Mouse (Mus musculus) CH12.LX (cell line): ENCODE measurements around the gene E130218I03Rik. TPM values are rescaled to one million over a fixed set of nuclear protein-coding genes. Genes with fewer than 3 reads are reported as not detected.

Experiments used
- DNase-seq: peaks from one replicate; pipeline ENCODE4 v3.0.0-alpha.2; 2013; ENCODE audit errors: extremely low read depth
- H3K27ac ChIP-seq: 2 replicates; pipeline ENCODE4 v1.5.1; 2012; ENCODE audit warnings: low read depth, mild to moderate bottlenecking, control low read depth, moderate library complexity; ENCODE audit not compliant: insufficient read depth
- H3K27me3 ChIP-seq: replicated peaks from 2 replicates; pipeline ENCODE3; 2012; ENCODE audit warnings: inconsistent platforms
- H3K36me3 ChIP-seq, 2 experiments: replicated peaks in 1 of 2; 2 replicates each; pipeline versions ENCODE3 to v1.6.1; 2012; ENCODE audit warnings: inconsistent platforms in 1 of 2, low read length in 1 of 2, mild to moderate bottlenecking in 1 of 2, mixed read lengths in 1 of 2, moderate library complexity in 1 of 2; ENCODE audit not compliant: control insufficient read depth in 1 of 2, insufficient read depth in 1 of 2
- H3K4me1 ChIP-seq, 2 experiments: 2 replicates each; pipeline ENCODE4 v1.6.1; 2012; ENCODE audit warnings: inconsistent platforms in 1 of 2, moderate library complexity in 1 of 2; ENCODE audit not compliant: insufficient read depth in 2 of 2, control insufficient read depth in 1 of 2
- H3K4me2 ChIP-seq: 2 replicates; pipeline ENCODE4 v1.6.1; 2012; ENCODE audit warnings: low read depth, mild to moderate bottlenecking, control low read depth; ENCODE audit not compliant: poor library complexity, insufficient read depth, severe bottlenecking
- H3K4me3 ChIP-seq, 3 experiments: fragments of 150-350 bp in 1 of 3; sonication (generic) in 1 of 3; replicated peaks in 1 of 3; 2 replicates each; pipeline versions ENCODE3 to v1.5.1; 2011 to 2012; ENCODE audit warnings: low read depth in 2 of 3, low read length in 2 of 3, mild to moderate bottlenecking in 2 of 3, moderate library complexity in 2 of 3, control low read depth in 1 of 3, improper control_type of control experiment in 1 of 3, inconsistent platforms in 1 of 3, mixed read lengths in 1 of 3; ENCODE audit not compliant: poor library complexity in 1 of 3
- H3K79me2 ChIP-seq: replicated peaks from 2 replicates; pipeline ENCODE4 v1.6.1; 2012; ENCODE audit warnings: mild to moderate bottlenecking, moderate library complexity; ENCODE audit not compliant: control insufficient read depth, poor library complexity, insufficient read depth, severe bottlenecking; ENCODE audit errors: extremely low read depth
- H3K9ac ChIP-seq: 2 replicates; pipeline ENCODE4 v1.6.1; 2012; ENCODE audit warnings: low read depth, mild to moderate bottlenecking, control low read depth, moderate library complexity; ENCODE audit not compliant: insufficient read depth
- H3K9me3 ChIP-seq: replicated peaks from 2 replicates; pipeline ENCODE3; 2012; ENCODE audit warnings: low read length, inconsistent platforms, mixed read lengths
- BHLHE40 ChIP-seq: IDR thresholded peaks from 2 replicates; pipeline ENCODE4 v1.6.1; 2011; ENCODE audit warnings: mild to moderate bottlenecking, low read depth, low read length, improper control_type of control experiment
- CHD1 ChIP-seq: IDR thresholded peaks from 2 replicates; pipeline ENCODE4 v1.6.1; 2012; ENCODE audit warnings: low read depth, low read length, improper control_type of control experiment, inconsistent platforms
- CHD2 ChIP-seq: IDR thresholded peaks from 2 replicates; pipeline ENCODE4 v1.6.1; 2011; ENCODE audit warnings: low read length, improper control_type of control experiment
- CTCF ChIP-seq, 2 experiments: IDR thresholded peaks in 1 of 2; conservative IDR thresholded peaks in 1 of 2; 2 replicates each; pipeline ENCODE4 v1.5.1; 2011 to 2012; ENCODE audit warnings: low read depth in 2 of 2, low read length in 2 of 2, improper control_type of control experiment in 1 of 2, inconsistent platforms in 1 of 2, mild to moderate bottlenecking in 1 of 2, moderate library complexity in 1 of 2
- E2F4 ChIP-seq: IDR thresholded peaks from 2 replicates; pipeline ENCODE4 v1.6.1; 2011; ENCODE audit warnings: low read depth, low read length, improper control_type of control experiment; ENCODE audit not compliant: insufficient replicate concordance
- ELF1 ChIP-seq: IDR thresholded peaks from 2 replicates; pipeline ENCODE4 v1.6.1; 2014; ENCODE audit warnings: low read depth, mild to moderate bottlenecking, inconsistent platforms, low read length, improper control_type of control experiment
- GABPA ChIP-seq: IDR thresholded peaks from 2 replicates; pipeline ENCODE4 v1.6.1; 2012; ENCODE audit warnings: low read depth, low read length, improper control_type of control experiment, inconsistent platforms; ENCODE audit not compliant: insufficient replicate concordance
- HCFC1 ChIP-seq: IDR thresholded peaks from 2 replicates; pipeline ENCODE4 v1.6.1; 2012; ENCODE audit warnings: low read depth, mild to moderate bottlenecking, inconsistent platforms, low read length, improper control_type of control experiment
- IRF4 ChIP-seq: IDR thresholded peaks from 2 replicates; pipeline ENCODE4 v1.6.1; 2014; ENCODE audit warnings: low read depth, mild to moderate bottlenecking, inconsistent platforms, low read length, improper control_type of control experiment
- JUN ChIP-seq: IDR thresholded peaks from 2 replicates; pipeline ENCODE4 v1.6.1; 2011; ENCODE audit warnings: low read depth, mild to moderate bottlenecking, low read length, improper control_type of control experiment, moderate library complexity; ENCODE audit not compliant: insufficient read depth
- JUND ChIP-seq: conservative IDR thresholded peaks from 2 replicates; pipeline ENCODE4 v1.6.1; 2011; ENCODE audit warnings: low read depth, low read length, improper control_type of control experiment
- NELFE ChIP-seq: IDR thresholded peaks from 2 replicates; pipeline ENCODE4 v1.6.1; 2011; ENCODE audit warnings: low read depth, low read length, improper control_type of control experiment
- POLR2A ChIP-seq: IDR thresholded peaks from 2 replicates; pipeline ENCODE4 v1.6.1; 2011; ENCODE audit warnings: low read depth, mild to moderate bottlenecking, improper control_type of control experiment, low read length
- POLR2AphosphoS2 ChIP-seq: IDR thresholded peaks from 2 replicates; pipeline ENCODE4 v1.6.1; 2011; ENCODE audit warnings: low read depth, low read length, improper control_type of control experiment
- TBP ChIP-seq: conservative IDR thresholded peaks from 2 replicates; pipeline ENCODE4 v1.6.1; 2011; ENCODE audit warnings: low read depth, low read length, improper control_type of control experiment
- TCF12 ChIP-seq: IDR thresholded peaks from 2 replicates; pipeline ENCODE4 v1.6.1; 2014; ENCODE audit warnings: low read depth, mild to moderate bottlenecking, inconsistent platforms, low read length, improper control_type of control experiment
- USF1 ChIP-seq: IDR thresholded peaks from 2 replicates; pipeline ENCODE4 v1.6.1; 2014; ENCODE audit warnings: low read depth, mild to moderate bottlenecking, inconsistent platforms, low read length, improper control_type of control experiment
- USF2 ChIP-seq: conservative IDR thresholded peaks from 2 replicates; pipeline ENCODE4 v1.6.1; 2011; ENCODE audit warnings: low read depth, low read length, improper control_type of control experiment
- ZKSCAN1 ChIP-seq: IDR thresholded peaks from 2 replicates; pipeline ENCODE4 v1.6.1; 2012; ENCODE audit warnings: low read depth, inconsistent platforms, low read length, improper control_type of control experiment, borderline replicate concordance
- ZNF384 ChIP-seq: IDR thresholded peaks from 2 replicates; pipeline ENCODE4 v1.6.1; 2012; ENCODE audit warnings: low read depth, low read length, improper control_type of control experiment, inconsistent platforms
- dilution Hi-C: fragments of 300-500 bp; cut with MboI; formaldehyde crosslinking; loops from 2 replicates; pipeline ENCODE4 v1.14.3; 2020; ENCODE audit warnings: low sequenced_read_pairs; ENCODE audit not compliant: extremely low pct_unique_long_range_greater_than_20kb, extremely low pct_ligation_motif_present
- in situ Hi-C: fragments of 300-500 bp; cut with MboI; formaldehyde crosslinking; loops from 3 replicates; pipeline ENCODE4 v1.14.3; 2019; ENCODE audit warnings: low sequenced_read_pairs, low pct_ligation_motif_present, low pct_unique_long_range_greater_than_20kb, mixed read lengths
- polyA plus RNA-seq: library from polyadenylated mRNA; unstranded; fragments of >175 nt; gene quantifications from 2 replicates; pipeline ENCODE4 v1.2.1, GENCODE M21; 2012; ENCODE audit warnings: low read depth; ENCODE audit not compliant: insufficient read length
- total RNA-seq, 2 experiments: library from RNA; depleted of rRNA; stranded (reverse); fragments of 300-350 nt in 1 of 2; fragments of >200 nt in 1 of 2; gene quantifications; 2 replicates each; pipeline ENCODE4 v1.2.3; 2012 to 2014

Gene E130218I03Rik
- total and polyA plus RNA-seq, 3 experiments: 1.6 to 2.9 TPM; not detected in 1

GRCm38 (mm10) chr4:134245148-134245843, 1.8 kb downstream of the E130218I03Rik start, which contains the start of gene Zfp593 (continued):
- TF ChIP-seq USF1 (no peak; the same call in 1 of the 2 replicates), GABPA (peak; percentile 34; the same call in 1 of the 2 replicates), CHD1 (no peak), ZKSCAN1 (no peak), JUND (0 out of 2 replicates have a peak, but pooled peaks have one; percentile 49), CTCF (conservative IDR thresholded peaks at IDR 0.05 in 1 of 2, IDR thresholded peaks at IDR 0.05 in 1 of 2; ENCODE audit: low read depth in 2 of 2, low read length in 2 of 2) (peak; percentile 30 to 76), E2F4 (no peak), JUN (peak; percentile 47)

- H3K27ac ChIP-seq: no peak overlapping the region
- H3K4me3 ChIP-seq: no peak overlapping the region
- dilution Hi-C loops: no loop called here
- H3K4me2 ChIP-seq: no peak overlapping the region
- TF ChIP-seq ZNF384: no peak
- TF ChIP-seq TBP: no peak
- no peak for TF ChIP-seq ELF1
- TF ChIP-seq POLR2A: no peak
- TF ChIP-seq CHD2: no peak
- no peak for TF ChIP-seq IRF4
- TF ChIP-seq NELFE: no peak
- TF ChIP-seq USF2: no peak
- no peak for TF ChIP-seq HCFC1
- no peak for TF ChIP-seq TCF12
- no peak for TF ChIP-seq POLR2AphosphoS2
- TF ChIP-seq BHLHE40: no peak
- TF ChIP-seq, all 38 proteins: peak for 0
- H3K4me1 ChIP-seq: peaks cover 9 to 24% of the 10 kb centered on the region in 2 experiments; a peak in 3 of 4 replicates
- H3K79me2 ChIP-seq: peaks cover 10% of the 10 kb centered on the region; the same call in 1 of the 2 replicates
- peaks cover 7 to 17% of the 10 kb centered on the region in 2 experiments for H3K36me3 ChIP-seq
- H3K27me3 ChIP-seq: peaks cover 56% of the 10 kb centered on the region
- peaks cover 4% of the 10 kb centered on the region for H3K9me3 ChIP-seq
- in situ Hi-C loops: loop anchor here (5.0 kb wide), 1 partner anchor 41 kb away; the partner anchor contains the start of gene Pdik1l
- H3K9ac ChIP-seq: no peak overlapping the region
- DNase-seq: no peak
Observed at GRCm38 (mm10) chr4:134246256-134246655, 2.8 kb downstream of the E130218I03Rik start.
